Mouse (Mus musculus) MEL (cell line): Measurements from ENCODE around the gene Depp1. TPM values are rescaled to one million over a fixed set of nuclear protein-coding genes. Genes with fewer than 3 reads are reported as not detected.

Experiments
- DNase-seq: peaks from one replicate; pipeline ENCODE4 v3.0.0; 2011; ENCODE audit warnings: low read depth, low spot score
- H3K27ac ChIP-seq: 2 replicates; pipeline ENCODE4 v1.5.1; 2012; ENCODE audit warnings: low read depth, mild to moderate bottlenecking, control low read depth, low read length, moderate library complexity; ENCODE audit not compliant: control insufficient read depth
- H3K27me3 ChIP-seq, 2 experiments: fragments of 150-350 bp in 1 of 2; sonication (generic) in 1 of 2; 2 replicates each; pipeline ENCODE4 v1.6.1; 2012; ENCODE audit warnings: low read length in 2 of 2, mild to moderate bottlenecking in 2 of 2, improper control_type of control experiment in 1 of 2, moderate library complexity in 1 of 2; ENCODE audit not compliant: insufficient read depth in 2 of 2, control insufficient read depth in 1 of 2
- H3K36me3 ChIP-seq, 2 experiments: 2 replicates each; pipeline ENCODE4 v1.6.1; 2012 to 2014; ENCODE audit warnings: low read length in 2 of 2, improper control_type of control experiment in 1 of 2, inconsistent platforms in 1 of 2, mild to moderate bottlenecking in 1 of 2; ENCODE audit not compliant: insufficient read depth in 2 of 2, control insufficient read depth in 1 of 2
- H3K4me1 ChIP-seq, 2 experiments: fragments of 150-350 bp in 1 of 2; sonication (generic) in 1 of 2; 2 replicates each; pipeline ENCODE4 v1.6.1; 2012; ENCODE audit warnings: low read length in 2 of 2, improper control_type of control experiment in 1 of 2, mild to moderate bottlenecking in 1 of 2; ENCODE audit not compliant: insufficient read depth in 2 of 2, control insufficient read depth in 1 of 2
- H3K4me3 ChIP-seq, 2 experiments: fragments of 150-350 bp in 1 of 2; sonication (generic) in 1 of 2; 2 replicates each; pipeline ENCODE4 v1.5.1; 2012; ENCODE audit warnings: low read depth in 2 of 2, low read length in 2 of 2, mild to moderate bottlenecking in 2 of 2, moderate library complexity in 2 of 2, control low read depth in 1 of 2, improper control_type of control experiment in 1 of 2; ENCODE audit not compliant: control insufficient read depth in 1 of 2, insufficient read depth in 1 of 2
- H3K79me2 ChIP-seq: 2 replicates; pipeline ENCODE4 v1.6.1; 2012; ENCODE audit warnings: mild to moderate bottlenecking, low read length, moderate library complexity; ENCODE audit not compliant: control insufficient read depth, poor library complexity, insufficient read depth
- H3K9ac ChIP-seq: 2 replicates; pipeline ENCODE4 v1.6.1; 2012; ENCODE audit warnings: low read depth, mild to moderate bottlenecking, control low read depth, low read length, moderate library complexity; ENCODE audit not compliant: control insufficient read depth, poor library complexity, severe bottlenecking
- H3K9me3 ChIP-seq: fragments of 150-350 bp; sonication (generic); replicated peaks from 2 replicates; pipeline ENCODE4 v1.6.1; 2012; ENCODE audit warnings: mild to moderate bottlenecking, low read length, improper control_type of control experiment, moderate library complexity; ENCODE audit not compliant: insufficient read depth
- BHLHE40 ChIP-seq: IDR thresholded peaks from 2 replicates; pipeline ENCODE4 v1.6.1; 2012; ENCODE audit warnings: low read depth, mild to moderate bottlenecking, inconsistent platforms, low read length, improper control_type of control experiment, borderline replicate concordance
- CHD2 ChIP-seq: IDR thresholded peaks from 2 replicates; pipeline ENCODE4 v1.6.1; 2011; ENCODE audit warnings: low read length, improper control_type of control experiment
- CTCF ChIP-seq, 3 experiments: IDR thresholded peaks in 2 of 3; conservative IDR thresholded peaks in 1 of 3; 2 replicates each; pipeline ENCODE4 v1.5.1; 2011 to 2012; ENCODE audit warnings: low read length in 3 of 3, low read depth in 2 of 3, mild to moderate bottlenecking in 2 of 3, improper control_type of control experiment in 1 of 3, inconsistent platforms in 1 of 3, mixed read lengths in 1 of 3, moderate library complexity in 1 of 3; ENCODE audit not compliant: control insufficient read depth in 1 of 3, insufficient read depth in 1 of 3, poor library complexity in 1 of 3, severe bottlenecking in 1 of 3
- E2F4 ChIP-seq: IDR thresholded peaks from 2 replicates; pipeline ENCODE4 v1.6.1; 2011; ENCODE audit warnings: low read depth, low read length, improper control_type of control experiment, borderline replicate concordance
- ELF1 ChIP-seq: IDR thresholded peaks from 2 replicates; pipeline ENCODE4 v1.6.1; 2014; ENCODE audit warnings: low read depth, mild to moderate bottlenecking, inconsistent platforms, low read length, improper control_type of control experiment, moderate library complexity
- EP300 ChIP-seq, 2 experiments: IDR thresholded peaks; 2 replicates each; pipeline ENCODE4 v1.6.1; 2011; ENCODE audit warnings: improper control_type of control experiment in 2 of 2, low read length in 2 of 2, low read depth in 1 of 2, mild to moderate bottlenecking in 1 of 2
- ETS1 ChIP-seq: IDR thresholded peaks from 2 replicates; pipeline ENCODE4 v1.6.1; 2012; ENCODE audit warnings: low read depth, mild to moderate bottlenecking, inconsistent platforms, low read length, improper control_type of control experiment, moderate library complexity
- GATA1 ChIP-seq: IDR thresholded peaks from 2 replicates; pipeline ENCODE4 v1.6.1; 2011; ENCODE audit warnings: low read depth, low read length, improper control_type of control experiment
- JUND ChIP-seq: IDR thresholded peaks from 2 replicates; pipeline ENCODE4 v1.6.1; 2011; ENCODE audit warnings: low read depth, mild to moderate bottlenecking, improper control_type of control experiment, low read length
- KAT2A ChIP-seq: conservative IDR thresholded peaks from 2 replicates; pipeline ENCODE4 v1.6.1; 2012; ENCODE audit warnings: low read depth, low read length, improper control_type of control experiment, inconsistent platforms
- MAFK ChIP-seq: IDR thresholded peaks from 2 replicates; pipeline ENCODE4 v1.6.1; 2011; ENCODE audit warnings: low read depth, mild to moderate bottlenecking, low read length, improper control_type of control experiment, borderline replicate concordance
- MEF2A ChIP-seq: IDR thresholded peaks from 2 replicates; pipeline ENCODE4 v1.6.1; 2014; ENCODE audit warnings: low read depth, mild to moderate bottlenecking, inconsistent platforms, low read length, improper control_type of control experiment; ENCODE audit not compliant: poor library complexity, insufficient replicate concordance, severe bottlenecking; ENCODE audit errors: extremely low read depth
- MXI1 ChIP-seq: IDR thresholded peaks from 2 replicates; pipeline ENCODE4 v1.6.1; 2011; ENCODE audit warnings: mild to moderate bottlenecking, low read depth, low read length, improper control_type of control experiment
- POLR2A ChIP-seq, 2 experiments: IDR thresholded peaks; 2 replicates each; pipeline ENCODE4 v1.6.1; 2011 to 2012; ENCODE audit warnings: low read length in 2 of 2, mild to moderate bottlenecking in 2 of 2, control low read depth in 1 of 2, improper control_type of control experiment in 1 of 2, low read depth in 1 of 2, moderate library complexity in 1 of 2; ENCODE audit not compliant: control insufficient read depth in 1 of 2, insufficient read depth in 1 of 2, poor library complexity in 1 of 2
- POLR2AphosphoS5 ChIP-seq: IDR thresholded peaks from 2 replicates; pipeline ENCODE4 v1.6.1; 2012; ENCODE audit warnings: low read depth, borderline replicate concordance, mild to moderate bottlenecking, inconsistent platforms, low read length, moderate library complexity, mixed read lengths
- RCOR1 ChIP-seq: IDR thresholded peaks from 2 replicates; pipeline ENCODE4 v1.6.1; 2012; ENCODE audit warnings: low read depth, mild to moderate bottlenecking, inconsistent platforms, low read length, improper control_type of control experiment
- SIN3A ChIP-seq: IDR thresholded peaks from 2 replicates; pipeline ENCODE4 v1.6.1; 2012; ENCODE audit warnings: low read length, improper control_type of control experiment, inconsistent platforms
- SMC3 ChIP-seq: IDR thresholded peaks from 2 replicates; pipeline ENCODE4 v1.6.1; 2011; ENCODE audit warnings: low read depth, low read length, improper control_type of control experiment
- TCF12 ChIP-seq: IDR thresholded peaks from 2 replicates; pipeline ENCODE4 v1.6.1; 2014; ENCODE audit warnings: low read depth, mild to moderate bottlenecking, inconsistent platforms, low read length, improper control_type of control experiment, moderate library complexity
- USF2 ChIP-seq, 2 experiments: IDR thresholded peaks; 2 replicates each; pipeline ENCODE4 v1.6.1; 2011 to 2012; ENCODE audit warnings: improper control_type of control experiment in 2 of 2, low read length in 2 of 2, borderline replicate concordance in 1 of 2, inconsistent platforms in 1 of 2, low read depth in 1 of 2, mild to moderate bottlenecking in 1 of 2; ENCODE audit not compliant: insufficient read depth in 1 of 2
- ZMIZ1 ChIP-seq: IDR thresholded peaks from 2 replicates; pipeline ENCODE4 v1.6.1; 2012; ENCODE audit warnings: low read depth, mild to moderate bottlenecking, inconsistent platforms, low read length, improper control_type of control experiment, moderate library complexity
- ZNF384 ChIP-seq: IDR thresholded peaks from 2 replicates; pipeline ENCODE4 v1.6.1; 2012; ENCODE audit warnings: low read depth, mild to moderate bottlenecking, inconsistent platforms, low read length, improper control_type of control experiment
- polyA plus RNA-seq, 2 experiments: library from polyadenylated mRNA; stranded (reverse) in 1 of 2; unstranded in 1 of 2; fragments of >175 nt in 1 of 2; fragments of >200 nt in 1 of 2; gene quantifications; 2 replicates each; pipeline versions ENCODE4 v1.2.1 to v1.2.4; 2012; ENCODE audit warnings: low replicate concordance in 2 of 2, low read depth in 1 of 2; ENCODE audit not compliant: insufficient read length in 2 of 2, insufficient read depth in 1 of 2, missing spikeins in 1 of 2
- total RNA-seq: library from RNA; depleted of rRNA; stranded (reverse); fragments of 300-350 nt; gene quantifications from 2 replicates; pipeline ENCODE4 v1.2.3, GENCODE M21; 2012

Depp1 gene
- total and polyA plus RNA-seq, 3 experiments = not detected

DNA sequence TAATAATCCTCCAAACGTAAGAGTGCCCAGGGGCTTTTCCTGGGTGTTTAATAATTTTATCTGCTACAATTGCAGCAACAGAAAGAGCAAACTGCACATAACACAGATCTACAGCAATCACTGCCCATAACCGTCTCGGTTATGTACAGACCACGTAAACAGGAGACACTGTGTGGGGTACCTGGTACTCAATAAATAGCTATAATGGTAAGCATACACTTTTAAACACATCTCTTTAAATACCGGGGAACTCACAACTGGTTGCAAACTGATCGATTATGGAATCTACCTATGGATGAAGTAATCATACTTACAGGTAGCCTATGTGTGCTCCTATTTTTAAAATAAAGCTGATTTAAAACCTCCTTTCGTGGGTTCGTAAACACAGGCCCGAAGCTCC lies 22.3 kb upstream of the Depp1 start:
- no peak for DNase-seq
- Histone ChIP-seq H3K4me3 (no peak overlapping the region), H3K27ac (no peak overlapping the region), H3K36me3 (no peaks in the 10 kb centered on the region), H3K27me3 (no peaks in the 10 kb centered on the region), H3K4me1 (no peaks in the 10 kb centered on the region), H3K9me3 (no peaks in the 10 kb centered on the region), H3K9ac (no peak overlapping the region), H3K79me2 (no peaks in the 10 kb centered on the region)
- TF ChIP-seq ZNF384 (no peak), EP300 (IDR thresholded peaks at IDR 0.05; ENCODE audit: low read depth in 1 of 2, low read length in 2 of 2) (no peak), KAT2A (no peak), ELF1 (no peak), CTCF (IDR thresholded peaks at IDR 0.05 in 2 of 3, conservative IDR thresholded peaks at IDR 0.05 in 1 of 3; ENCODE audit: control insufficient read depth in 1 of 3, insufficient read depth in 1 of 3, low read depth in 2 of 3, low read length in 3 of 3, poor library complexity in 1 of 3, severe bottlenecking in 1 of 3) (no peak), BHLHE40 (no peak), RCOR1 (no peak), SIN3A (no peak), SMC3 (no peak), MXI1 (no peak), CHD2 (no peak), JUND (no peak), POLR2AphosphoS5 (no peak), E2F4 (no peak), ETS1 (no peak), MEF2A (no peak), USF2 (IDR thresholded peaks at IDR 0.05; ENCODE audit: borderline replicate concordance in 1 of 2, insufficient read depth in 1 of 2, low read depth in 1 of 2, low read length in 2 of 2) (no peak), GATA1 (no peak), TCF12 (no peak), ZMIZ1 (no peak)

DNA sequence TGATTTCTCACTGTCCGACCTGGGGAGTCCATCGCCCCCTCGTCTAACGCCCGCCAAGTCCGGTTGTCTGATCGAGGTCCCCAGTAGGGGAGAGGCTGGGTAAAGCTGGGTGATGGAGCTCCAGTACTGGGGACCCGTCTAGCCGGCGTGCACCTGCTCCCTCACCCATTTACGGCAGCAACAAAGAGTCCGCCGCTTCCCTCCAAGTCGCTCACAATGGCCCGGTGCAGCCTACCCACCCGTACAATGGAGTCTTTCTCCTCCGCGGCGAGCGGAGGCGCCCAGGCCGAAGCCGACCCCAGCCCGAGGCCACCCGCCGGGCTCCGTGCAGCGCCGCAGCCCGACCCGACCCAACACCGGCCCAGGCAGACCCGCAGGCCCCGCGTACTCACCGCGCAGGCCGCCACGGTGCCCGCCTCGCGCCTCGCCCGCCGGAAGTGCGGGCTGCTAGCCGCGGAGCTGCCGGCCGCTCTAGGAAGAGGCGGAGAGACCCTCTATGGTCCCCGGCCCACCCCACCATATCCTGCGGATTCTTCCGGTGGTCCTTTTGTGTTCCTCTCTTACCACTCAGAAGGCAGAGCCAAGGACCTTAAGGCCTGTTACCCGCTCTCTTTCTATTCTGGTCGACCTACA lies 21.8 kb upstream of the Depp1 start, which contains the start of gene Zfp422:
TSS of gene Zfp422 (minus strand) at position 461 of the 633 bp plus-strand sequence.
- H3K79me2 ChIP-seq = no peaks in the 10 kb centered on the region
- H3K36me3 ChIP-seq = no peaks in the 10 kb centered on the region
- H3K4me1 ChIP-seq = no peaks in the 10 kb centered on the region
- no peak within 1 kb of the TSS for H3K9ac ChIP-seq
- no peak for DNase-seq
- H3K27me3 ChIP-seq = no peaks in the 10 kb centered on the region
- TF ChIP-seq POLR2A (IDR thresholded peaks at IDR 0.05; ENCODE audit: control insufficient read depth in 1 of 2, insufficient read depth in 1 of 2, low read depth in 1 of 2, low read length in 2 of 2, poor library complexity in 1 of 2) (no peak), MAFK (no peak), POLR2AphosphoS5 (no peak), ELF1 (no peak)
- no peaks in the 10 kb centered on the region for H3K9me3 ChIP-seq
- no peak within 1 kb of the TSS for H3K27ac ChIP-seq
- H3K4me3 ChIP-seq = no peak within 1 kb of the TSS
